8 mouse cellular contexts compared by ENCODE assay signal in genomic region chr16:32419517-32420483, GRCm38 (mm10). TPM values are rescaled to one million over a fixed set of nuclear protein-coding genes. Genes with fewer than 3 reads are reported as not detected.
DNase-seq lines count a peak whose midpoint lies in the region; ATAC-seq and TF ChIP-seq lines count a peak whose summit lies in the region.

TSS of gene Tctex1d2 (plus strand) at chr16:32419702.

- H3K4me1 ChIP-seq in hindbrain, embryonic 10.5 days (replicated peaks), result peaks cover 14% of the 10 kb centered on the region
- no peaks in the 10 kb centered on the region; the same call in 1 of the 2 replicates for H3K4me1 ChIP-seq in lung, postnatal 0 days (ENCODE audit: insufficient read depth, low read depth, low read length)

- peak within 1 kb of the TSS; percentile 44; the same call in 1 of the 2 replicates for H3K9ac ChIP-seq in lung, postnatal 0 days (replicated peaks; ENCODE audit: low read depth)

- WGBS in hindbrain, embryonic 10.5 days, result 2% methylated on average over 45 of the region's 45 CpGs
- WGBS in lung, postnatal 0 days, result 1% methylated on average over 44 of the region's 45 CpGs

- ATAC-seq in frontal cortex, adult (ENCODE audit: low TSS enrichment), result peak; percentile 94
- ATAC-seq in lung, postnatal 0 days, result peak; percentile 99

- DNase-seq in MN1 (ENCODE audit: low spot score), result peak; percentile 95
- peak; percentile 94 for DNase-seq in cerebellum, adult 9-10 months
- DNase-seq in hindbrain, embryonic 10.5 days (ENCODE audit: low spot score), result peak; percentile 95
- DNase-seq in layer of hippocampus, adult 9-11 months, result peak; percentile 96
- DNase-seq in lung, postnatal 0 days (ENCODE audit: low spot score), result peak; percentile 98
- peak; percentile 88 for DNase-seq in ovary, postnatal 14 days (ENCODE audit: low spot score)
- peak; percentile 91 for DNase-seq in thymus, postnatal 14 days

- no peaks in the 10 kb centered on the region for H3K36me3 ChIP-seq in hindbrain, embryonic 10.5 days
- no peaks in the 10 kb centered on the region for H3K36me3 ChIP-seq in lung, postnatal 0 days (ENCODE audit: insufficient read depth, low read length)

- no peak for TF ChIP-seq EP300 in lung, postnatal 0 days (IDR thresholded peaks at IDR 0.05)

- peak within 1 kb of the TSS; percentile 59 for H3K4me3 ChIP-seq in hindbrain, embryonic 10.5 days
- H3K4me3 ChIP-seq in lung, postnatal 0 days (ENCODE audit: low read depth, low read length), result peak within 1 kb of the TSS; percentile 60

- peak within 1 kb of the TSS; percentile 91 for H3K27ac ChIP-seq in hindbrain, embryonic 10.5 days
- H3K27ac ChIP-seq in lung, postnatal 0 days (ENCODE audit: low read length), result peak within 1 kb of the TSS; percentile 76

- no peaks in the 10 kb centered on the region for H3K27me3 ChIP-seq in hindbrain, embryonic 10.5 days (ENCODE audit: insufficient read depth, poor library complexity, severe bottlenecking)
- H3K27me3 ChIP-seq in lung, postnatal 0 days (replicated peaks; ENCODE audit: insufficient read depth, low read length), result no peaks in the 10 kb centered on the region

- H3K4me2 ChIP-seq in lung, postnatal 0 days (replicated peaks; ENCODE audit: low read depth, low read length), result peak within 1 kb of the TSS; percentile 72

- no peaks in the 10 kb centered on the region for H3K9me3 ChIP-seq in hindbrain, embryonic 10.5 days
- H3K9me3 ChIP-seq in lung, postnatal 0 days (ENCODE audit: low read length), result no peaks in the 10 kb centered on the region

- peak; percentile 23; the same call in 1 of the 2 replicates for TF ChIP-seq CTCF in lung, postnatal 0 days (IDR thresholded peaks at IDR 0.05)

RNA-seq across cellular contexts. Expression of gene Tctex1d2, which starts in this region (rescaled TPM):
- polyA plus RNA-seq in hindbrain, embryonic 10.5 days (2016; fragmentation: Nextera tagmentation; extraction: Ambion mirVana), result 34.7 and 35.9 TPM in 2 replicates
- polyA plus RNA-seq in lung, postnatal 0 days (2015; fragmentation: Nextera tagmentation; extraction: Ambion mirVana), result 24.0 and 24.6 TPM in 2 replicates

Comparison
In these comparisons a context has a peak if more than half of its experiments do, and no peak if none do; other contexts are left out.
1. Peak in every context shown above with its lines: DNase-seq, ATAC-seq, H3K4me3 ChIP-seq and H3K27ac ChIP-seq.